Mouse (Mus musculus) left cerebral cortex, postnatal 25 days (tissue): ENCODE data around the gene Enox1. TPM values are rescaled to one million over a fixed set of nuclear protein-coding genes. Genes with fewer than 3 reads are reported as not detected.

Source experiments
- DNase-seq, 2 experiments: peaks; one replicate each; pipeline ENCODE4 v3.0.0; 2022; ENCODE audit warnings: low spot score in 2 of 2, mixed read lengths in 1 of 2
- intact Hi-C: fragments of 180-260 bp; cut with DNase I; formaldehyde crosslinking; loops from one replicate; pipeline ENCODE4 v1.15.1; 2025
- total RNA-seq, 2 experiments: library from RNA; stranded (reverse); gene quantifications; 2 replicates each; pipeline ENCODE4 v1.2.3; 2021

The Enox1 gene
- total RNA-seq, 2 experiments from 2014 or later: 57.1 to 60.3 TPM

DNA sequence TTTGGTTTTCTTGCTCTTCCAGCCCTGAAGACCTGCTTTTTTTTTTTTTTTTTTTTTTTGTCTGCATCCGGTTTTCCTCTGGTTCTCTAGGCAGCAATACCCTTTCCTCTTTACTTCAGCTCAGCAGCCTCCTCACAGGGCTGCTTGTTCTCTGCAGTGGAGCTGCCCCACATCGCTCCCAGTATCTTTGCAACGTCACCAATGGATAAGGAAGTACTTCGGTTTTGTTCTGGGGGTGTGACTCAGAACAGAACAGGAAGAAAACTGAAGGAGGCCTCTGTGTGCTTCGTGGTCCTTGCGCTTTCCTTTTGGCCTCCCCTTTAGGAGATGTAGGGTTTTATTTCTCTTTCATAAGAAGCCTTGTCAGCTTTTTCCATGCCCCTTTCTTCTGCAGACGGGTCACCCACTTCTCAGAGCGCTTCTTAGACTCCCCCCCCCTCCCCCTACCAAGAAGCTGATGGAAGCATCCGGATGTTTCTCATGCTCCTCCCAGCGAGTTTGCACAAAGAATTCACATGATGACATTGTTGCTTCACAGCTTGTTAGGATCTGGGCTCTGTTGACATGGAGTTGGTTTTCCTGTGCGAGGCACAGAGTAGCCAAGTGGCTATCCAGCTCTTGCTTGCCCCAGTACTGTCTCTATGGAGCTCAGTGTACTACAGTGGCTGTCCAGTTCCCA is 187.2 kb downstream of the Enox1 start:
- intact Hi-C loops: no loop called here
- DNase-seq: no peak

DNA sequence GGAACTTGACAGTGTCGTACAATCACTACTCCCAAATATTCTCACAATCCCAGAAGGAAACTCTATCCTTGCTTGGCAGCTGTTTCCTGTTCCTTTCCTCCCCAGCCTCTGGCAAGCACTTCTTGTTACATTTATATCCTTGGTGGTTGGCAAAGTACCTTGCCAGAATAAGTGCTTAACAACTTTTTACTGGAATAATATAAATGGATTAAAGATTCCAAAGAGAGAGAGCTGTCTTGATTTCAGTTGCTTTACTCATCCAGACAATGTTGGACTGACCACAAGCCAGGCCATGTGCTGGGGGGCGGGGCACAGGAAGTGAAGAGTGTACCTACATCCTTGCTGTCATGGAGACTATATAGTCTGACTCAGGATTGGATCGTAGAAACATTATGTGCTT is 189.7 kb downstream of the Enox1 start:
- DNase-seq: peak in 1 of 2 experiments; percentile 85
- intact Hi-C loops: no loop called here

GRCm38 (mm10) chr14:77351803-77352352 is 195.3 kb downstream of the Enox1 start:
- DNase-seq: peak in 1 of 2 experiments; percentile 46
- intact Hi-C loops: no loop called here

DNA sequence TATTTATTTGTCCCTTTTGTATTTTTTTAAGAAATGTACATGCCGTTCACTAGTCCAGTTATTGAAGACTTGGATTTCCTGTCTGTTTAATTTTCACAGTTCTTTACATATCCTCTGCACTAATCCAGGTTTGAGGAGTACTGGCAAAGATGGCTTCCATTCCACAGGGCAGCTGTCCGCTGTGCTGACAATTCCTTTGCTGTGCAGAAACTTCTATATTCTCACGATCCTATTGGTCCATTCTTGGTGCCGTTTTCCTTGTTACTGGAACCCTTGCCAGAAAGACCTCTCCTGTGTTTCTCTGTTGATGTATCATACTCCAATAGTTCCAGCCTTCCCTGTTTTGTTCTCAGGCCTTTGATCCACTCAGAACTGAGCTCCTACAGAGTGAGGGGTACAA is 206.1 kb downstream of the Enox1 start:
- intact Hi-C loops: no loop called here
- no peak for DNase-seq

- intact Hi-C loops: no loop called here
- peak in 1 of 2 experiments; percentile 19 for DNase-seq
These were observed 211.8 kb downstream of the Enox1 start for GRCm38 (mm10) chr14:77368411-77368810.

GRCm38 (mm10) chr14:77369070-77369469 is 212.5 kb downstream of the Enox1 start:
- intact Hi-C loops: no loop called here
- no peak for DNase-seq

GRCm38 (mm10) chr14:77370521-77370920 is 214.0 kb downstream of the Enox1 start:
- intact Hi-C loops: no loop called here

DNA sequence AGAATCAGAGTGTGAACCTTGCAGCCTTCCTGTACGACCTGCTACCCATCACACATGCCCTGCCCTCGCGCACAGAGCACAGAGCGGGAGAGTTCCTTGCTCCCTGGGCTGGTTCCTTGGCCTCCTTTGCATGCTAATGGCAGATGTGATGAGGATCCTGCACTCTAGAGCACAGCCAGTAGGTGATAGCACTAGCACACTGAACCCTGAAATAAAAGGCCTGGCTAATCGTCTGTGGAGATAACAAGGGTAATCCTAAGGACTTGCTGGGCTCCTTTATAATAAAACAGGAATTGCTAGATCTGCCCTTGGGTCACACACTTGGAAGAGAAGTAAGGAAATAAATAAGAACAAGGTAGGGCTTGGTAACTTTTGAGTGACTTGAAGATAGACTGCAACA is 215.4 kb downstream of the Enox1 start:
- intact Hi-C loops: no loop called here
- DNase-seq: no peak

More at GRCm38 (mm10) chr14:77370521-77370920, 214.0 kb downstream of the Enox1 start:
- DNase-seq: no peak

GRCm38 (mm10) chr14:77373119-77373518 is 216.6 kb downstream of the Enox1 start:
- no peak for DNase-seq
- intact Hi-C loops: no loop called here

- no peak for DNase-seq
- intact Hi-C loops: no loop called here
These were observed 218.5 kb downstream of the Enox1 start for GRCm38 (mm10) chr14:77375054-77375453.

DNA sequence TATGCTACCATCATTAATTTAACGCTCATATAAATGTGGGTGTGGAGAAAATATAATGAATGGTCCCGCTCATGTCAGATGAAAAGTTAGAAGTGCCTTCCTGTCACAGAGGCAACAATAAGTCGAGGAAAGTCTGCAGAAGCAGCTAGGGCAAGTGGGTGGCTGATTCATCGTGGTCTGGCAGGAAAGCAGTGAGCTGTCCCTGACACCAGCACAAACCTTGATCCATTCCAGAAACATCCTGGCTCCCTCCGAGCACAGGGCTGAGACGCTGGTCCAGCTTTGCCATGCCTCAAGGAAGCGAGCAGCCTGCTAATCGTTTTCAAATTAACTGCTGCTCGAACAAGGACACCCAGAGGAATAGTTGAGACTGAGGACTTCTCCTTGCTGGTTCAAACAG is 219.1 kb downstream of the Enox1 start:
- peak in 1 of 2 experiments; percentile 63 for DNase-seq
- intact Hi-C loops: no loop called here

DNA sequence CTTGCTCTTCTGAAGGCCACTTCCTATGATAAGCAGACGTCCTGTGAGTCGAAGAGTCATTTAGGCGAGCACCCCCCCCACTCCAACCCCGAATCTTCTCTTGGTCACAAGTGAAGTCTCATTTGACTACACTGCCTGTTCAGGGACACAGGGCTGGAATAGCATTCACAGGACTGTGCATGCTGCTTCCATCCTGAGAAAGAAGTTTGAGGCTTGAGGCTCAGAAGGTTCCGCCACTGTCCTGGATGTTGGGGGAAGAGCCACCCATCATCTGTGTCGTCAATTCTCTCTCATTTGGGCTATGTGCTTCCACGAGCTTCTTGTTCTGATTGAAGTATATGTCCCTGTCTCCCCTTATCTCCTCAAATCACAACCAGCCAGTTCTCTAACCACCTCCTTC is 220.2 kb downstream of the Enox1 start:
- DNase-seq: no peak
- intact Hi-C loops: no loop called here

DNA sequence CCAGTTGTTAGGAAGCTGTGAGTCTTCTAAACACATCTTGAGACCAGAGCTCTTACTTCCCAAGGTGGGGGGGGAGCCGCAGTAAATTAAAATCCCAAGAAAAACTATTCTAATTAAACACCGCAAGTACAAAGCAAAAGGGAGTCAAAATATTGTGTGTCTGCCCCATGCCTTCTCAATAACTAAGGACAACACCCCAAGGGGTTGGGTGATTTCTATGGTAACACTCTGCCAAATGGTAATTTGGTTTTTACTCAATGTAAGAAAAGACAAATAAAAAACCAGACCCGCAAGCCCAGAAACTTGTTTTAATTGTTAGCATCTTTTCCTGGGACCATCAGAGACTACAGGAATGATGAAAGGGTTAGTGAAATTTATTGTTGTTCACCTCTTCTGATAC is 220.9 kb downstream of the Enox1 start:
- no peak for DNase-seq
- intact Hi-C loops: no loop called here

GRCm38 (mm10) chr14:77377873-77378272 is 221.3 kb downstream of the Enox1 start:
- intact Hi-C loops: no loop called here
- no peak for DNase-seq

DNA sequence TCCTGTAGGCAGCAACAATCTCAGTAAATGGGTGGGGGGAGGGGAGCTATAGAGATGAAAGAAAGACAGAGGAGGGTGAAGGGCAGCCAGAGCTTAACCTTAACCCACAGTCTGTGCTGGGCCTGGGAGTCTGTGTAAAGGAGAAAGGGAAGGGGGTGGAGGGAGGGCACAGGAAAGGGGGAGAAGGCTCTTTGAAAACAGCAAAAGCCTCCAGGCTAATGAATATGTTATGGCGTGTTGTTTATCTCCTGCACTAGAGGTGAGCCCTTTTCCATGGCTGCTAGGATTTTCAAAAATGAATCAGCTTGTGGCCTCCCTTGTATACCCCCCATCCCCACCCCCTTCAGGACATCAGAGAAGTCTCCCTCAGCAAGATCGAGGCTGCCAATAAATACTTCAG is 225.0 kb downstream of the Enox1 start:
- intact Hi-C loops: no loop called here
- DNase-seq: no peak

- intact Hi-C loops: no loop called here
- DNase-seq: no peak
These were observed 229.1 kb downstream of the Enox1 start for GRCm38 (mm10) chr14:77385621-77386020.

DNA sequence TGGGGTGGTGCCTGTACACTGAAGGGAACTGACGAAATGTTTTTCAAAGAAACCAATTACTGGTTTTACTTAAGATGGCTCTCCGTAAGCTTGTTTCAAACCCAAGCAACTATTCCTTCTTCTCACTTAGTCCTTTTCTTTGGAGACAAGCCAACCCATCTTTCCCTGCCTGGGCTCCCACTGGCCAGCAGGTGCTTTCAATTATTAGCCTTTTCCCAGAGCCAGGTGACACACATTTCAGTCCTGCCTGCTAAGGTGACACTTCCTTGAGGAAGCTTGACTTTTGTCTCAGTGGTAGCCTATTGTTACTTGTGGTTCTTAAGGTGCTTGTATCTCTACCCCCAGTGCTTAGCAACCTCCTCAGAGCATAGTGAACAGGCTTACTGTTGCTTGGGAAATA is 231.3 kb downstream of the Enox1 start:
- DNase-seq: no peak
- intact Hi-C loops: no loop called here

- intact Hi-C loops: no loop called here
- no peak for DNase-seq
These were observed 232.7 kb downstream of the Enox1 start for GRCm38 (mm10) chr14:77389276-77389675.

GRCm38 (mm10) chr14:77392476-77392875 is 235.9 kb downstream of the Enox1 start:
- intact Hi-C loops: no loop called here
- no peak for DNase-seq

- intact Hi-C loops: loop anchor here (10.0 kb wide), 1 partner anchor 252 kb away; the partner anchor contains the start of gene Enox1
- no peak for DNase-seq
These were observed 249.9 kb downstream of the Enox1 start for GRCm38 (mm10) chr14:77406241-77407114.
